Mouse (Mus musculus): ENCODE data around the gene Ccnd3. TPM values are rescaled to one million over a fixed set of nuclear protein-coding genes. Genes with fewer than 3 reads are reported as not detected.

Ccnd3 gene
- polyA plus RNA-seq, 1 experiment, result 148 TPM

DNA sequence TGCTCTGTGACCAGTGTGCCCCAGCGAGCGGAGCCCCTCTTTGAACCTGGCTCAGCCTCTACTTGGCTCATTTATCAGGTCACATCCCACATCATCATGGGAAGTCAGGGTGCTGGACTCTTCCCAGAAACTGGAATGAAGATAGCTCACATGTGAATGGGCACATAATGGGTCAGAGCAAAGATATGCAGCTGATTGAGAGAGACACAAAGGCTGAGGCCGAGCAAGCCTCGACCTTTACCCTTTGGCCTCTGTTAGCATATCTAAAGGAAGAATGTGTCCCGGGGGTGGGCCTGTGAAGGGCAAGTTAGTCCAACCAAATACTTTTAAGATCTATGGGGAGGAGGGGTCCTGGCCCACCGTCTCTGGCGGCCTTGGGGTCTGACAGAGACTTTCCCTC, 66.8 kb downstream of the Ccnd3 start:
- no peak for DNase-seq
- Histone ChIP-seq H3K36me3 (ENCODE audit: control insufficient read depth, insufficient read depth, low read length) (no peaks in the 10 kb centered on the region), H3K27me3 (replicated peaks; ENCODE audit: control insufficient read depth, insufficient read depth, low read length) (no peaks in the 10 kb centered on the region), H3K4me3 (ENCODE audit: insufficient read depth, low read depth, low read length) (no peak overlapping the region), H3K27ac (ENCODE audit: insufficient read depth, low read depth, low read length) (no peak overlapping the region), H3K4me1 (ENCODE audit: control insufficient read depth, insufficient read depth, low read length) (no peaks in the 10 kb centered on the region)
- TF ChIP-seq CTCF (conservative IDR thresholded peaks at IDR 0.05; ENCODE audit: insufficient read depth, insufficient read length, low read depth, low read length) (no peak), POLR2A (IDR thresholded peaks at IDR 0.05; ENCODE audit: low read depth, low read length) (no peak)
- whole genome bisulfite sequencing, result 60% methylated on average over 7 of the region's 7 CpGs

DNA sequence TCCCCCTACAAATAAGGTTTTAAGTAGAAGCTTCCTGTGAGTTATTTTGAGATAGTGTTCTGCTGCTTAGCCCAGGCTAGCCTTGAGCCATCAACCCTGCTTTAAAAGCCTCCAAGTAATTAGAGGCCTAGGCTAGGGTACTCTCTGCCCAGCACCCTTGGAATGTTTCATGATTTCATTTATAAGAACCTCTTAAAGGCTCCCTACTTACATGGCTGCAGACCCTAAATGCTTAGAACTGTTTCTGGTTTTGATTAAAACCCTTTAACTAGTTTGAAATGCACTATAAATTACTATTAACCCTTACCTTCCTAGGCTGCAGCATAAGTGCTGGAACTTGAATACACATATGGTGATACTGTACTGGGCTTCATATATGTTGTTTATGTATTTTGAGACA, 67.6 kb downstream of the Ccnd3 start:
- H3K4me1 ChIP-seq (ENCODE audit: control insufficient read depth, insufficient read depth, low read length), result no peaks in the 10 kb centered on the region
- no peaks in the 10 kb centered on the region for H3K27me3 ChIP-seq (replicated peaks; ENCODE audit: control insufficient read depth, insufficient read depth, low read length)
- DNase-seq, result no peak
- TF ChIP-seq POLR2A (IDR thresholded peaks at IDR 0.05; ENCODE audit: low read depth, low read length), result no peak
- no peak for TF ChIP-seq CTCF (conservative IDR thresholded peaks at IDR 0.05; ENCODE audit: insufficient read depth, insufficient read length, low read depth, low read length)
- no peaks in the 10 kb centered on the region for H3K36me3 ChIP-seq (ENCODE audit: control insufficient read depth, insufficient read depth, low read length)
- no peak overlapping the region for H3K27ac ChIP-seq (ENCODE audit: insufficient read depth, low read depth, low read length)
- no peak overlapping the region for H3K4me3 ChIP-seq (ENCODE audit: insufficient read depth, low read depth, low read length)

DNA sequence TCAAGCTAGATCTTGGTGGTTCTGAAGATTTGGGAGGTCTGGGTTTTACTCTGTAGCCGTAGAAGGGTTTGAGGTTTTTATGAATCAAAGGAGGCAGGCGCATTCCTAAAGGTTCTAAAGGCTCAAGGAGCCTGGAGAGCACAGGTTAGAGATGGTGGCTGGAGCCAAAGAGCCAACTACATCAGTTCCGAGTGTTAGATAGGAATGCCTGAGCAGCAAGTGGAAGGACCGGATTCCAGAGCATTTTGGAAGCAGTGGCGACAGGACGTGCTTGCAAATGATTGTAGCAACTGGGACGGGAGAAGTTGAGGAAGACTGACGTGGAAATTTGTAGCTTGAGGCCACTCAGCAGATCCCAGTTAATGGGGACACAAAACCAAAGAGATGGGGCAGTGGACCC, 69.2 kb downstream of the Ccnd3 start:
- 79% methylated on average over 8 of the region's 8 CpGs for WGBS

DNA sequence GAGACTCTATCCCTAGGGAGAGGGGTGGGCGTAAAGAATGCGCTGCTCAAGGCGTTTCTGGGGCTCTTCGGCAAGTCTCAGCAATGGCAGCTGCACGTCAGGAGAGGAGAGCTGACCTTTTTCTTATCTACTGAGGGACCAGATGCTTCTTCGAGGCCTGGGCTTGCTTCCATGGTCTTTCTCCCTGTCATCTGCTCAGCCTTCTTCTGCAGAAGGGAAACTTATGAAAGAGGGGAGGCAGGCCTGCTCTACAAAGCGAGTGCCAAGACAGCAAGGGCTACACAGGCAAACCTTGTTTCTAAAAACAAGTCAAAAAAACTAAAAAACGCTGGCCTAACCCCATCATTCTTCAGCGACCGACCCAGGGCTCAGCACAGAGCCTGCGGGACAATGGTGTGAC, 70.0 kb downstream of the Ccnd3 start:
- no peak for DNase-seq
- WGBS, result 82% methylated on average over 11 of the region's 11 CpGs
- no peaks in the 10 kb centered on the region for H3K36me3 ChIP-seq (ENCODE audit: control insufficient read depth, insufficient read depth, low read length)
- H3K4me1 ChIP-seq (ENCODE audit: control insufficient read depth, insufficient read depth, low read length), result no peaks in the 10 kb centered on the region
- no peak overlapping the region for H3K4me3 ChIP-seq (ENCODE audit: insufficient read depth, low read depth, low read length)
- H3K27me3 ChIP-seq (replicated peaks; ENCODE audit: control insufficient read depth, insufficient read depth, low read length), result no peaks in the 10 kb centered on the region
- no peak for TF ChIP-seq POLR2A (IDR thresholded peaks at IDR 0.05; ENCODE audit: low read depth, low read length)
- TF ChIP-seq CTCF (conservative IDR thresholded peaks at IDR 0.05; ENCODE audit: insufficient read depth, insufficient read length, low read depth, low read length), result no peak
- H3K27ac ChIP-seq (ENCODE audit: insufficient read depth, low read depth, low read length), result no peak overlapping the region

More for the DNA sequence above, 69.2 kb downstream of the Ccnd3 start:
- no peak for DNase-seq
- H3K27me3 ChIP-seq (replicated peaks; ENCODE audit: control insufficient read depth, insufficient read depth, low read length), result no peaks in the 10 kb centered on the region
- H3K36me3 ChIP-seq (ENCODE audit: control insufficient read depth, insufficient read depth, low read length), result no peaks in the 10 kb centered on the region
- TF ChIP-seq CTCF (conservative IDR thresholded peaks at IDR 0.05; ENCODE audit: insufficient read depth, insufficient read length, low read depth, low read length) (no peak), POLR2A (IDR thresholded peaks at IDR 0.05; ENCODE audit: low read depth, low read length) (no peak)
- H3K4me1 ChIP-seq (ENCODE audit: control insufficient read depth, insufficient read depth, low read length), result no peaks in the 10 kb centered on the region
- no peak overlapping the region for H3K4me3 ChIP-seq (ENCODE audit: insufficient read depth, low read depth, low read length)
- no peak overlapping the region for H3K27ac ChIP-seq (ENCODE audit: insufficient read depth, low read depth, low read length)

DNA sequence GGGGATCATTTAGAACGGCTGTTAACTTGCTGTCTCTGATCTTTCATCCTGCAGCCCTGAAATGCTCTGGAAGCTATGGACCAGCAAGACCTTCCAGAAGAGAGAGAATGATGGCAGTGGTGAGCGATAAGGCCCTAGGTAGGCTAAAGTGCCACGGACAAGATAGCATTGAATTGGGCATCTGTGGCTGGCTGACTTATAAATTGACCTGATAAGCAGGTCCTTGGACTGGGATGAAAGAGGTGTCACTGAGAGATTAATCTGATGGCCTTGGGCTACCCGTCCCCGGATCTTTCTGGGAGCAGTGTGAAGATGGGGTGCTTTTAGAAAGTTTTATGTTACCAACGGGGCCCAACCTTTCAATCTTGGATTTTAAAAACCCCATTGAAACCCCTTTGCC, 73.8 kb downstream of the Ccnd3 start:
- Histone ChIP-seq H3K4me1 (ENCODE audit: control insufficient read depth, insufficient read depth, low read length) (no peaks in the 10 kb centered on the region), H3K36me3 (ENCODE audit: control insufficient read depth, insufficient read depth, low read length) (no peaks in the 10 kb centered on the region), H3K27me3 (replicated peaks; ENCODE audit: control insufficient read depth, insufficient read depth, low read length) (no peaks in the 10 kb centered on the region), H3K4me3 (ENCODE audit: insufficient read depth, low read depth, low read length) (no peak overlapping the region), H3K27ac (ENCODE audit: insufficient read depth, low read depth, low read length) (no peak overlapping the region)
- no peak for TF ChIP-seq POLR2A (IDR thresholded peaks at IDR 0.05; ENCODE audit: low read depth, low read length)
- TF ChIP-seq CTCF (conservative IDR thresholded peaks at IDR 0.05; ENCODE audit: insufficient read depth, insufficient read length, low read depth, low read length), result no peak
- no peak for DNase-seq
- 88% methylated on average over 6 of the region's 6 CpGs for WGBS

DNA sequence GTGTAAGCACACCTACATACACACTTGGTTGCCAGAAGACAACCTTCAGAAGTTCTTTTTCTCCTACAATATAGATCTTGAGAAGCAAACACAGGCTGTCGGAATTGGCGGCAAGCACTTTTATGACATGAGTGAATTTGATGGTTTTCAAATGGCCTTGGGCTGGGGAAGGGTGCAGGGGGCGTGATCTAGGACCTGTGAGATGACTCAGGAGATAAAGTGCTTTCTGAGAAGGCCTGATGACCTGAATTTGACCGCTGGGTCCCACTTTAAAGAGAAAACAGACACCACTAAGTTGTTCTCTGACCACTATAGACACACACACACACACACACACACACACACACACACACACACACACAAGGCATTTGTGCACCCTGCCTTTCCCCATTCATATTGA, 76.1 kb downstream of the Ccnd3 start:
- Histone ChIP-seq H3K27ac (ENCODE audit: insufficient read depth, low read depth, low read length) (no peak overlapping the region), H3K4me1 (ENCODE audit: control insufficient read depth, insufficient read depth, low read length) (no peaks in the 10 kb centered on the region), H3K27me3 (replicated peaks; ENCODE audit: control insufficient read depth, insufficient read depth, low read length) (no peaks in the 10 kb centered on the region), H3K36me3 (ENCODE audit: control insufficient read depth, insufficient read depth, low read length) (no peaks in the 10 kb centered on the region), H3K4me3 (ENCODE audit: insufficient read depth, low read depth, low read length) (no peak overlapping the region)
- no peak for DNase-seq
- TF ChIP-seq CTCF (conservative IDR thresholded peaks at IDR 0.05; ENCODE audit: insufficient read depth, insufficient read length, low read depth, low read length), result no peak
- no peak for TF ChIP-seq POLR2A (IDR thresholded peaks at IDR 0.05; ENCODE audit: low read depth, low read length)
- 87% methylated on average over 4 of the region's 4 CpGs for WGBS

DNA sequence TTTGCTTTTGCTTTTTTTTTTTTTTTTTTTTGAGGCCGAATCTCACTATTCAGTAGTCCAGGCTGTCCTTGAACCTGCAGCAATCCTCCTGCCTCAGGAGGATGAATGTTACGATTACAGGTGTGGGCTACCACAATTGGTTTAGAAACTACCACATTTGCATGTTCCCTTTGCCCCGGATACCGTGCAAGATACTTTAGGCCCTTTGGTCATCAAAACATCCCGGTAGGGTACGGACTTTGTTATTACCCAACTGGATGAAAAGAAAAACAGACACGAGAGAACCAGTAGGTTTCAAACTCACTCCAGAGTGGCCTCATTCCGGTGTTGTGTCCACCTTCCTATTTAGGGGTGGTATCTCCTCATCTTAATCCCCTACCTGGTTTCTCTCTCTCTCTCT, 83.7 kb downstream of the Ccnd3 start:
- DNase-seq, result no peak
- no peaks in the 10 kb centered on the region for H3K36me3 ChIP-seq (ENCODE audit: control insufficient read depth, insufficient read depth, low read length)
- TF ChIP-seq CTCF (conservative IDR thresholded peaks at IDR 0.05; ENCODE audit: insufficient read depth, insufficient read length, low read depth, low read length), result no peak
- TF ChIP-seq POLR2A (IDR thresholded peaks at IDR 0.05; ENCODE audit: low read depth, low read length), result no peak
- no peak overlapping the region for H3K27ac ChIP-seq (ENCODE audit: insufficient read depth, low read depth, low read length)
- no peak overlapping the region for H3K4me3 ChIP-seq (ENCODE audit: insufficient read depth, low read depth, low read length)
- no peaks in the 10 kb centered on the region for H3K27me3 ChIP-seq (replicated peaks; ENCODE audit: control insufficient read depth, insufficient read depth, low read length)
- H3K4me1 ChIP-seq (ENCODE audit: control insufficient read depth, insufficient read depth, low read length), result peaks cover 3% of the 10 kb centered on the region; the same call in 1 of the 2 replicates
- 64% methylated on average over 8 of the region's 8 CpGs for WGBS

DNA sequence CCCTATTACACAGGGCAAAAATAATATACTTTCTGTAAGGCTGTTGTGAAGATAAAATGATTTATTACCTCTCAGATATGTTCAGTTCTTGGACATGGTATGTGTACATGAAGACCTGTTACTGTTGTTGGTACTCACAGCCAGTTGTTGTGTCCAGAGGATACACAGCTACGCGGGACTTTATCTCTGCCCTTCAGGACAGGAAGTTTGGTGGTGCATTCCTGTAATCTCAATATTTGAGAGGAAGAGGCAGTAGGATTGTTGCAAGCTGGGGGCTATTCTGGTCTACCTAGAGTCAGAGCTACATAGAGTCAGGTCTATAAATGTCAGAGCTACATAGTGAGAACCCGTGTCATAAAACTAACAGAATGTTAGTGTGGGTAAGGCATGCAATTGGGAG, 86.2 kb downstream of the Ccnd3 start:
- H3K27me3 ChIP-seq (replicated peaks; ENCODE audit: control insufficient read depth, insufficient read depth, low read length), result no peaks in the 10 kb centered on the region
- DNase-seq, result no peak
- H3K36me3 ChIP-seq (ENCODE audit: control insufficient read depth, insufficient read depth, low read length), result no peaks in the 10 kb centered on the region
- no peak overlapping the region for H3K4me3 ChIP-seq (ENCODE audit: insufficient read depth, low read depth, low read length)
- WGBS, result 74% methylated on average over 3 of the region's 3 CpGs
- no peak overlapping the region for H3K27ac ChIP-seq (ENCODE audit: insufficient read depth, low read depth, low read length)
- no peak for TF ChIP-seq CTCF (conservative IDR thresholded peaks at IDR 0.05; ENCODE audit: insufficient read depth, insufficient read length, low read depth, low read length)
- TF ChIP-seq POLR2A (IDR thresholded peaks at IDR 0.05; ENCODE audit: low read depth, low read length), result no peak
- peaks cover 11% of the 10 kb centered on the region for H3K4me1 ChIP-seq (ENCODE audit: control insufficient read depth, insufficient read depth, low read length)
